Mouse (Mus musculus): ENCODE results near the gene Col1a1. TPM values are rescaled to one million over a fixed set of nuclear protein-coding genes. Genes with fewer than 3 reads are reported as not detected.
A peak's percentile ranks its signal among the peaks of the same experiment; 100 is the strongest.

Gene Col1a1
- polyA plus RNA-seq, 1 experiment from 2014 or later, result 569 TPM

- H3K9me3 ChIP-seq, result no peaks in the 10 kb centered on the region
- no peaks in the 10 kb centered on the region for H3K36me3 ChIP-seq
- 0 out of 2 replicates have a peak, but pooled peaks cover 8% of the 10 kb centered on the region for H3K27me3 ChIP-seq
- H3K4me2 ChIP-seq (replicated peaks), result no peak overlapping the region
- WGBS, result 87% methylated on average over 4 of the region's 4 CpGs
- no peak for ATAC-seq (ENCODE audit: low FRiP score, low read depth)
- H3K27ac ChIP-seq (replicated peaks), result no peak overlapping the region
- peaks cover 19% of the 10 kb centered on the region for H3K4me1 ChIP-seq
- H3K4me3 ChIP-seq, result no peak overlapping the region
- no peak overlapping the region for H3K9ac ChIP-seq (replicated peaks)
These were observed 11.0 kb upstream of the Col1a1 start for GRCm38 (mm10) chr11:94924977-94925376.

- Histone ChIP-seq H3K27me3 (peaks cover 8% of the 10 kb centered on the region; the same call in 1 of the 2 replicates), H3K4me2 (replicated peaks) (no peak overlapping the region), H3K9ac (replicated peaks) (no peak overlapping the region), H3K4me1 (peaks cover 19% of the 10 kb centered on the region), H3K36me3 (no peaks in the 10 kb centered on the region), H3K27ac (replicated peaks) (no peak overlapping the region), H3K4me3 (no peak overlapping the region), H3K9me3 (no peaks in the 10 kb centered on the region)
- 73% methylated on average over 11 of the region's 11 CpGs for WGBS
- ATAC-seq (ENCODE audit: low FRiP score, low read depth), result no peak
These were observed 9.6 kb upstream of the Col1a1 start for GRCm38 (mm10) chr11:94926431-94926830.

GRCm38 (mm10) chr11:94927771-94928291, 8.2 kb upstream of the Col1a1 start:
- Histone ChIP-seq H3K9ac (replicated peaks) (no peak overlapping the region), H3K9me3 (no peaks in the 10 kb centered on the region), H3K4me2 (replicated peaks) (no peak overlapping the region), H3K27ac (replicated peaks) (no peak overlapping the region), H3K36me3 (no peaks in the 10 kb centered on the region), H3K4me3 (no peak overlapping the region), H3K27me3 (peaks cover 22% of the 10 kb centered on the region), H3K4me1 (peaks cover 19% of the 10 kb centered on the region)
- WGBS, result 48% methylated on average over 5 of the region's 5 CpGs
- ATAC-seq (ENCODE audit: low FRiP score, low read depth), result no peak

GRCm38 (mm10) chr11:94928820-94929219, 7.2 kb upstream of the Col1a1 start:
- H3K27me3 ChIP-seq, result peaks cover 32% of the 10 kb centered on the region
- H3K4me3 ChIP-seq, result no peak overlapping the region
- peak; percentile 87 for ATAC-seq (ENCODE audit: low FRiP score, low read depth)
- peak overlapping the region; percentile 32 for H3K4me2 ChIP-seq (replicated peaks)
- no peaks in the 10 kb centered on the region for H3K36me3 ChIP-seq
- no peaks in the 10 kb centered on the region for H3K9me3 ChIP-seq
- H3K9ac ChIP-seq (replicated peaks), result no peak overlapping the region
- WGBS, result 6% methylated on average over 13 of the region's 13 CpGs
- H3K27ac ChIP-seq (replicated peaks), result peak overlapping the region; percentile 65
- peaks cover 19% of the 10 kb centered on the region for H3K4me1 ChIP-seq

- H3K4me1 ChIP-seq, result peaks cover 19% of the 10 kb centered on the region
These were observed 6.4 kb upstream of the Col1a1 start for GRCm38 (mm10) chr11:94929599-94929998.

GRCm38 (mm10) chr11:94930151-94930550, 5.9 kb upstream of the Col1a1 start:
- Histone ChIP-seq H3K4me2 (replicated peaks) (no peak overlapping the region), H3K4me3 (no peak overlapping the region), H3K4me1 (peaks cover 19% of the 10 kb centered on the region), H3K27ac (replicated peaks) (no peak overlapping the region), H3K36me3 (no peaks in the 10 kb centered on the region), H3K27me3 (peaks cover 46% of the 10 kb centered on the region), H3K9ac (replicated peaks) (no peak overlapping the region), H3K9me3 (no peaks in the 10 kb centered on the region)
- no peak for ATAC-seq (ENCODE audit: low FRiP score, low read depth)
- 47% methylated on average over 4 of the region's 4 CpGs for WGBS

More at GRCm38 (mm10) chr11:94929599-94929998, 6.4 kb upstream of the Col1a1 start:
- Histone ChIP-seq H3K4me3 (no peak overlapping the region), H3K27me3 (peaks cover 40% of the 10 kb centered on the region), H3K27ac (replicated peaks) (no peak overlapping the region), H3K9me3 (no peaks in the 10 kb centered on the region), H3K36me3 (no peaks in the 10 kb centered on the region), H3K9ac (replicated peaks) (no peak overlapping the region), H3K4me2 (replicated peaks) (no peak overlapping the region)
- WGBS, result 54% methylated on average over 9 of the region's 9 CpGs
- ATAC-seq (ENCODE audit: low FRiP score, low read depth), result no peak

- Histone ChIP-seq H3K4me2 (replicated peaks) (no peak overlapping the region), H3K4me1 (peaks cover 26% of the 10 kb centered on the region), H3K36me3 (no peaks in the 10 kb centered on the region), H3K9ac (replicated peaks) (no peak overlapping the region), H3K27me3 (peaks cover 70% of the 10 kb centered on the region), H3K9me3 (no peaks in the 10 kb centered on the region), H3K4me3 (no peak overlapping the region), H3K27ac (replicated peaks) (no peak overlapping the region)
- ATAC-seq (ENCODE audit: low FRiP score, low read depth), result no peak
- 19% methylated on average over 8 of the region's 8 CpGs for WGBS
These were observed 2.4 kb upstream of the Col1a1 start for GRCm38 (mm10) chr11:94933584-94933983.

GRCm38 (mm10) chr11:94934526-94934925, 1.5 kb upstream of the Col1a1 start:
- no peak overlapping the region for H3K4me3 ChIP-seq
- H3K9me3 ChIP-seq, result no peaks in the 10 kb centered on the region
- peaks cover 78% of the 10 kb centered on the region for H3K27me3 ChIP-seq
- no peak overlapping the region for H3K4me2 ChIP-seq (replicated peaks)
- H3K27ac ChIP-seq (replicated peaks), result no peak overlapping the region
- no peak for ATAC-seq (ENCODE audit: low FRiP score, low read depth)
- H3K36me3 ChIP-seq, result no peaks in the 10 kb centered on the region
- H3K4me1 ChIP-seq, result peaks cover 18% of the 10 kb centered on the region
- no peak overlapping the region for H3K9ac ChIP-seq (replicated peaks)
- whole genome bisulfite sequencing, result 30% methylated on average over 11 of the region's 11 CpGs

GRCm38 (mm10) chr11:94936851-94937295, 849 bp downstream of the Col1a1 start:
- Histone ChIP-seq H3K9me3 (no peaks in the 10 kb centered on the region), H3K4me3 (peak overlapping the region; percentile 33), H3K4me1 (peaks cover 18% of the 10 kb centered on the region), H3K4me2 (replicated peaks) (peak overlapping the region; percentile 56), H3K9ac (replicated peaks) (peak overlapping the region; percentile 29; the same call in 1 of the 2 replicates), H3K36me3 (no peaks in the 10 kb centered on the region), H3K27ac (replicated peaks) (peak overlapping the region; percentile 22; the same call in 1 of the 2 replicates), H3K27me3 (peaks cover 96% of the 10 kb centered on the region)
- under 1% methylated on average over 17 of the region's 17 CpGs for WGBS
- ATAC-seq (ENCODE audit: low FRiP score, low read depth), result peak; percentile 69

GRCm38 (mm10) chr11:94937335-94937781, 1.3 kb downstream of the Col1a1 start:
- H3K27ac ChIP-seq (replicated peaks), result no peak overlapping the region
- peak overlapping the region; percentile 33 for H3K4me3 ChIP-seq
- H3K9ac ChIP-seq (replicated peaks), result no peak overlapping the region; the same call in 1 of the 2 replicates
- H3K4me1 ChIP-seq, result peaks cover 18% of the 10 kb centered on the region
- H3K9me3 ChIP-seq, result no peaks in the 10 kb centered on the region
- no peaks in the 10 kb centered on the region for H3K36me3 ChIP-seq
- H3K27me3 ChIP-seq, result peaks cover 96% of the 10 kb centered on the region
- ATAC-seq (ENCODE audit: low FRiP score, low read depth), result peak; percentile 52; the same call in 1 of the 2 replicates
- WGBS, result under 1% methylated on average over 18 of the region's 18 CpGs
- H3K4me2 ChIP-seq (replicated peaks), result peak overlapping the region; percentile 56

GRCm38 (mm10) chr11:94937787-94938186, 1.8 kb downstream of the Col1a1 start:
- Histone ChIP-seq H3K27me3 (peaks cover 96% of the 10 kb centered on the region), H3K4me1 (peaks cover 18% of the 10 kb centered on the region), H3K36me3 (no peaks in the 10 kb centered on the region), H3K9ac (replicated peaks) (no peak overlapping the region; the same call in 1 of the 2 replicates), H3K27ac (replicated peaks) (no peak overlapping the region), H3K9me3 (no peaks in the 10 kb centered on the region), H3K4me3 (peak overlapping the region; percentile 33), H3K4me2 (replicated peaks) (peak overlapping the region; percentile 56)
- no peak for ATAC-seq (ENCODE audit: low FRiP score, low read depth)
- 2% methylated on average over 15 of the region's 15 CpGs for WGBS

GRCm38 (mm10) chr11:94938296-94938695, 2.3 kb downstream of the Col1a1 start:
- no peaks in the 10 kb centered on the region for H3K9me3 ChIP-seq
- H3K27me3 ChIP-seq, result peaks cover 96% of the 10 kb centered on the region
- no peak for ATAC-seq (ENCODE audit: low FRiP score, low read depth)
- no peaks in the 10 kb centered on the region for H3K36me3 ChIP-seq
- peaks cover 18% of the 10 kb centered on the region for H3K4me1 ChIP-seq
- peak overlapping the region; percentile 33 for H3K4me3 ChIP-seq
- H3K4me2 ChIP-seq (replicated peaks), result peak overlapping the region; percentile 56
- WGBS, result 25% methylated on average over 9 of the region's 9 CpGs
- no peak overlapping the region for H3K27ac ChIP-seq (replicated peaks)
- no peak overlapping the region for H3K9ac ChIP-seq (replicated peaks)

Data from midbrain, embryonic 12.5 days (tissue).